In genomic region chr9:119230829-119231228, GRCm38 (mm10) we compare ENCODE assay signal across 27 mouse cellular contexts. TPM values are rescaled to one million over a fixed set of nuclear protein-coding genes. Genes with fewer than 3 reads are reported as not detected.
"Had no signal": no experiment of that assay in that cellular context is flagged by ENCODE, and none has a peak within 500 bp of the region (broad histone marks: within the 10 kb centered on the region; RNA-seq: fewer than 3 reads in every experiment).

No protein-coding gene starts in this region.

- H3K36me3 ChIP-seq: intestine, embryonic 15.5 days; limb, embryonic 10.5 days; stomach, embryonic 15.5 days had no signal

- DNase-seq: kidney, adult 11 months; kidney, adult 8-10 months; kidney, postnatal 14 days; kidney, postnatal 4 days; layer of hippocampus, adult 9-11 months; lung, embryonic 14.5 days; right cerebral cortex, adult 18-20 months; right cerebral cortex, postnatal 14 days; right cerebral cortex, postnatal 4 days; spleen, adult 18-20 months; thymus, postnatal 25 days had no signal

- H3K4me2 ChIP-seq: intestine, embryonic 15.5 days; limb, embryonic 13.5 days; lung, embryonic 14.5 days; midbrain, embryonic 12.5 days; midbrain, embryonic 15.5 days; neural tube, embryonic 12.5 days; neural tube, embryonic 15.5 days; stomach, embryonic 15.5 days had no signal

- H3K27ac ChIP-seq: intestine, embryonic 15.5 days; limb, embryonic 10.5 days; limb, embryonic 13.5 days; macrophage; midbrain, embryonic 12.5 days; midbrain, embryonic 15.5 days; neural tube, embryonic 12.5 days; neural tube, embryonic 15.5 days; stomach, embryonic 15.5 days had no signal

- H3K27me3 ChIP-seq: intestine, embryonic 15.5 days; limb, embryonic 13.5 days; midbrain, embryonic 12.5 days; midbrain, embryonic 15.5 days; neural tube, embryonic 12.5 days; neural tube, embryonic 15.5 days; stomach, embryonic 15.5 days had no signal

- H3K9ac ChIP-seq: intestine, embryonic 15.5 days; limb, embryonic 13.5 days; lung, embryonic 14.5 days; midbrain, embryonic 12.5 days; midbrain, embryonic 15.5 days; neural tube, embryonic 12.5 days; neural tube, embryonic 15.5 days; stomach, embryonic 15.5 days had no signal

- H3K4me3 ChIP-seq: intestine, embryonic 15.5 days; limb, embryonic 10.5 days; limb, embryonic 13.5 days; midbrain, embryonic 12.5 days; midbrain, embryonic 15.5 days; neural tube, embryonic 12.5 days; neural tube, embryonic 15.5 days; stomach, embryonic 15.5 days had no signal

- H3K9me3 ChIP-seq: intestine, embryonic 15.5 days; limb, embryonic 10.5 days; limb, embryonic 13.5 days; midbrain, embryonic 12.5 days; midbrain, embryonic 15.5 days; neural tube, embryonic 12.5 days; neural tube, embryonic 15.5 days; stomach, embryonic 15.5 days had no signal

- ATAC-seq: lung, postnatal 0 days; midbrain, embryonic 15.5 days had no signal

- H3K4me1 ChIP-seq: intestine, embryonic 15.5 days; limb, embryonic 10.5 days; limb, embryonic 13.5 days; midbrain, embryonic 12.5 days; midbrain, embryonic 15.5 days; neural tube, embryonic 12.5 days; neural tube, embryonic 15.5 days; stomach, embryonic 15.5 days had no signal

RNA-seq across cellular contexts. Expression of gene Slc22a13, which starts 21.9 kb away (rescaled TPM):
- total RNA-seq: layer of hippocampus, adult 18-20 months; layer of hippocampus, postnatal 25 days; left cerebral cortex, adult 18-20 months; left cerebral cortex, postnatal 25 days; liver, adult 2 months had no signal
- polyA plus RNA-seq: intestine, embryonic 15.5 days; limb, embryonic 10.5 days; limb, embryonic 13.5 days; lung, embryonic 14.5 days; lung, postnatal 0 days; macrophage; midbrain, embryonic 12.5 days; midbrain, embryonic 15.5 days; neural tube, embryonic 12.5 days; stomach, embryonic 15.5 days; thymus, postnatal 0 days had no signal
